Mouse (Mus musculus): ENCODE measurements around the gene Tmem59. TPM values are rescaled to one million over a fixed set of nuclear protein-coding genes. Genes with fewer than 3 reads are reported as not detected.

Tmem59 gene
- 120 TPM for total RNA-seq (2023)

DNA sequence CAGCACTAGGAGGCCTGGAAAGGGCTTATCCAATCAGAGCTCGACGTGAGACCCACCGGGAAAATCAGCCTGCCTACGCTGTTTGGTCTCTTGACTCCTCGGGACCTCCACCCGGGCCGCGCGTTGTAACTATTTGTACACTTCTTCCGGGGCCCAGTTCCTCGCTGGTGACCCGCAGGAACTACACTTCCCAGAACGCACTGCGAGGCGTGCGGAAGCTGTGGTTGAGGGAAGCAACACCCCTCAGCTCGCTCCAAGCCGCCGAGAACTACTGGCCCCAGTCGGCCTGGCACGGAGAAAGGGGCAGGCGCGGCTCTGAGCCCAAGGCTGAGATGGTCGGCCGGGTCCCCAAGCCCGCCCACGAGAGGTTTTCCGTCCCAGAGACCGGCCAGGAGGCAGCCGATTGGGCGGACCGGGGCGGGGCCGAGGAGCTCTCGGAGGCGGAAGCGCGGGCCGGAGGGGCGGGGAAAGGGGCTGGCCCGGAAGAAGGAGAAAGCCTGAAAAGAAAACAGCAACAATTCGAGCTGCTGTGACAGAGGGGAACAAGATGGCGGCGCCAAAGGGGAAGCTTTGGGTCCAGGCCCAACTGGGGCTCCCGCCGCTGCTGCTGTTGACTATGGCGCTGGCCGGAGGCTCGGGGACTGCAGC is at the start of gene Tmem59:
Gene Tmem59 (plus strand): TSS at position 218 of the 648 bp plus-strand sequence.

GRCm38 (mm10) chr4:107178830-107179490 is 761 bp downstream of the Tmem59 start, which contains the start of gene Tceanc2:
Gene Tceanc2, minus strand, starts transcription at chr4:107179116.

DNA sequence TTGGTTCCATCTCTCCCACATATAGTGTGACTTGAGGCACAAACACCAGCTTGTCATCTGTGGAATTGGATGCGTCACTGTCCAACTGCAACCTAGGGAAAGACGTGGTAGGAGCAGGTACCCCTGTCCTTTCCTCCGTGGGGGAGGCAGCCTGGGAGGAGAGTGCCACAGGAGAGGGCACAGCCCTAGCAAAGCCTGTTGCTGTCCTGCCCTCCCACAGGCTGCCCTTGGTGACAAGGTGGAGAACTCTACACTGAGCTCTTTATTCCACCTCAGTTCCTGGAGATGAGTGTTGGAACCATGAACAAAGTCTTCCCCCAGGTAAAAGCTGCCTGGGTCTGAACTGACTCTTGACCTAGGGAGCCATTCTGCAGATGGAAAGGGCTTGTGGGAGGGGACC is 30.7 kb downstream of the Tmem59 start, which contains the start of gene Ldlrad1:
Gene Ldlrad1 (plus strand): TSS at position 301 of the 400 bp plus-strand sequence.

Other genes with a start within 250 kb of the Tmem59 start
- 71.0 TPM for gene Mrpl37, start 111.5 kb upstream of the Tmem59 start, total RNA-seq (2023)
- gene Cyb5rl, start 111.4 kb upstream of the Tmem59 start, total RNA-seq (2023): 13.8 TPM
- not detected for gene Cdcp2, start 81.5 kb upstream of the Tmem59 start, total RNA-seq (2023)
- gene Tceanc2, start 717 bp downstream of the Tmem59 start, total RNA-seq (2023): 38.0 TPM
- 0.53 TPM for gene Ldlrad1, start 30.8 kb downstream of the Tmem59 start, total RNA-seq (2023)
- 43.9 TPM for gene Lrrc42, start 75.1 kb downstream of the Tmem59 start, total RNA-seq (2023)
- gene Hspb11, start 75.2 kb downstream of the Tmem59 start, total RNA-seq (2023): 24.9 TPM
- not detected for gene Dio1, start 128.8 kb downstream of the Tmem59 start, total RNA-seq (2023)
- 37.3 TPM for gene Yipf1, start 136.0 kb downstream of the Tmem59 start, total RNA-seq (2023)
- 9.5 TPM for gene Ndc1, start 189.4 kb downstream of the Tmem59 start, total RNA-seq (2023)

Data from CD4-positive naive resting alpha-beta T cell, adult 76 days (primary cell).